Mouse (Mus musculus): ENCODE measurements around the gene Mindy2.

DNA sequence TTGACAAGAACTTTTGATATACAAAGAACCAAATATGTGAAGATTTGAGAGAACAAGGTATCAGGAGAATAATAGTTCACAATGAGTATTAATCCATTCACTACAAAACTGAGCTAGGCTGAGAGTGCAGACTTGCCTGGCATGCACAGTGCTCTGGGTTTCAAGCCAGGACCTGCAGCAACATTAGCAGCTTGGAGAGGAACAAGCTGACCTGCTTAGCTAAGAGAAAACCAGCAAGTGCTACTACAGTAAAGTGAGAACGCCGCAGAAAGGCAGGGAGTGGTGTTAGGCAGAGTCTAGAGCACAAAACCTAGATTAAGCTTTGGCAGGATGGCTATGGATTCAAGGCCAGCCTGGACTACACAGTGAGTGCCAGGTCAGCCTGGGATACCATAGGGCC lies 27.3 kb downstream of the Mindy2 start:
- TF ChIP-seq EP300 (IDR thresholded peaks at IDR 0.05; ENCODE audit: insufficient read depth, low read depth, low read length) (no peak), CTCF (IDR thresholded peaks at IDR 0.05) (no peak)
